Mouse (Mus musculus): ENCODE measurements around the gene Atad3a. TPM values are rescaled to one million over a fixed set of nuclear protein-coding genes. Genes with fewer than 3 reads are reported as not detected.

Atad3a gene
- polyA plus RNA-seq, 1 experiment from 2014 or later = 87.7 TPM

- peaks cover 58% of the 10 kb centered on the region for H3K4me1 ChIP-seq
- H3K27ac ChIP-seq (replicated peaks) = peak overlapping the region; percentile 61
- peak overlapping the region; percentile 50 for H3K4me3 ChIP-seq
- H3K36me3 ChIP-seq = no peaks in the 10 kb centered on the region
- WGBS = 48% methylated on average over 9 of the region's 9 CpGs
- no peaks in the 10 kb centered on the region for H3K9me3 ChIP-seq
- peak overlapping the region; percentile 78 for H3K4me2 ChIP-seq
- peak overlapping the region; percentile 74 for H3K9ac ChIP-seq
- no peak for ATAC-seq (ENCODE audit: extremely low read depth, insufficient number of reproducible peaks, low FRiP score, low TSS enrichment)
- peaks cover 46% of the 10 kb centered on the region for H3K27me3 ChIP-seq (replicated peaks)
Observed at GRCm38 (mm10) chr4:155774971-155775740, 14.3 kb upstream of the Atad3a start.

GRCm38 (mm10) chr4:155774280-155774754 is 13.4 kb upstream of the Atad3a start, which contains the start of gene Vwa1:
TSS of gene Vwa1 (minus strand) at chr4:155774698.
- 1% methylated on average over 35 of the region's 35 CpGs for WGBS
- Histone ChIP-seq H3K9ac (peak within 1 kb of the TSS; percentile 74), H3K4me1 (peaks cover 57% of the 10 kb centered on the region), H3K36me3 (no peaks in the 10 kb centered on the region), H3K4me3 (peak within 1 kb of the TSS; percentile 50), H3K27me3 (replicated peaks) (peaks cover 46% of the 10 kb centered on the region), H3K4me2 (peak within 1 kb of the TSS; percentile 78), H3K9me3 (no peaks in the 10 kb centered on the region), H3K27ac (replicated peaks) (peak within 1 kb of the TSS; percentile 61)
- peak; percentile 49; the same call in 1 of the 2 replicates for ATAC-seq (ENCODE audit: extremely low read depth, insufficient number of reproducible peaks, low FRiP score, low TSS enrichment)

GRCm38 (mm10) chr4:155773335-155774078 is 12.6 kb upstream of the Atad3a start:
- Histone ChIP-seq H3K27me3 (replicated peaks) (peaks cover 46% of the 10 kb centered on the region), H3K36me3 (no peaks in the 10 kb centered on the region), H3K4me2 (peak overlapping the region; percentile 78), H3K27ac (replicated peaks) (no peak overlapping the region), H3K4me1 (peaks cover 56% of the 10 kb centered on the region), H3K9me3 (no peaks in the 10 kb centered on the region), H3K9ac (peak overlapping the region; percentile 74), H3K4me3 (peak overlapping the region; percentile 50)
- ATAC-seq (ENCODE audit: extremely low read depth, insufficient number of reproducible peaks, low FRiP score, low TSS enrichment) = no peak
- 34% methylated on average over 5 of the region's 5 CpGs for WGBS

GRCm38 (mm10) chr4:155772786-155773185 is 11.9 kb upstream of the Atad3a start:
- no peaks in the 10 kb centered on the region for H3K36me3 ChIP-seq
- H3K9ac ChIP-seq = no peak overlapping the region
- no peaks in the 10 kb centered on the region for H3K9me3 ChIP-seq
- peaks cover 46% of the 10 kb centered on the region for H3K27me3 ChIP-seq (replicated peaks)
- no peak overlapping the region for H3K27ac ChIP-seq (replicated peaks)
- H3K4me3 ChIP-seq = no peak overlapping the region
- H3K4me1 ChIP-seq = peaks cover 52% of the 10 kb centered on the region
- WGBS = 76% methylated on average over 13 of the region's 13 CpGs
- no peak for ATAC-seq (ENCODE audit: extremely low read depth, insufficient number of reproducible peaks, low FRiP score, low TSS enrichment)
- no peak overlapping the region for H3K4me2 ChIP-seq

GRCm38 (mm10) chr4:155771706-155772105 is 10.8 kb upstream of the Atad3a start:
- H3K9ac ChIP-seq = no peak overlapping the region
- peaks cover 41% of the 10 kb centered on the region for H3K4me1 ChIP-seq
- no peak overlapping the region for H3K4me3 ChIP-seq
- H3K27me3 ChIP-seq (replicated peaks) = peaks cover 46% of the 10 kb centered on the region
- 65% methylated on average over 2 of the region's 2 CpGs for WGBS
- no peak overlapping the region for H3K4me2 ChIP-seq
- ATAC-seq (ENCODE audit: extremely low read depth, insufficient number of reproducible peaks, low FRiP score, low TSS enrichment) = no peak
- H3K27ac ChIP-seq (replicated peaks) = no peak overlapping the region
- no peaks in the 10 kb centered on the region for H3K9me3 ChIP-seq
- no peaks in the 10 kb centered on the region for H3K36me3 ChIP-seq

- 39% methylated on average over 24 of the region's 24 CpGs for WGBS
- H3K4me3 ChIP-seq = peak overlapping the region; percentile 67
- H3K36me3 ChIP-seq = no peaks in the 10 kb centered on the region
- peak overlapping the region; percentile 92 for H3K9ac ChIP-seq
- no peak for ATAC-seq (ENCODE audit: extremely low read depth, insufficient number of reproducible peaks, low FRiP score, low TSS enrichment)
- peaks cover 32% of the 10 kb centered on the region for H3K4me1 ChIP-seq
- no peak overlapping the region for H3K27ac ChIP-seq (replicated peaks)
- H3K27me3 ChIP-seq (replicated peaks) = peaks cover 46% of the 10 kb centered on the region
- peak overlapping the region; percentile 92 for H3K4me2 ChIP-seq
- no peaks in the 10 kb centered on the region for H3K9me3 ChIP-seq
Observed at GRCm38 (mm10) chr4:155770626-155771025, 9.7 kb upstream of the Atad3a start.

- H3K36me3 ChIP-seq = no peaks in the 10 kb centered on the region
- peak; percentile 77 for ATAC-seq (ENCODE audit: extremely low read depth, insufficient number of reproducible peaks, low FRiP score, low TSS enrichment)
- H3K27ac ChIP-seq (replicated peaks) = peak overlapping the region; percentile 78
- no peaks in the 10 kb centered on the region for H3K9me3 ChIP-seq
- peaks cover 26% of the 10 kb centered on the region for H3K4me1 ChIP-seq
- WGBS = under 1% methylated on average over 39 of the region's 39 CpGs
- H3K9ac ChIP-seq = peak overlapping the region; percentile 92
- H3K4me2 ChIP-seq = peak overlapping the region; percentile 92
- peak overlapping the region; percentile 67 for H3K4me3 ChIP-seq
- peaks cover 40% of the 10 kb centered on the region for H3K27me3 ChIP-seq (replicated peaks)
Observed at GRCm38 (mm10) chr4:155769880-155770512, 9.1 kb upstream of the Atad3a start.

- H3K27ac ChIP-seq (replicated peaks) = no peak overlapping the region
Observed at GRCm38 (mm10) chr4:155769496-155769879, 8.6 kb upstream of the Atad3a start.

GRCm38 (mm10) chr4:155762357-155762756 is 1.5 kb upstream of the Atad3a start:
- Histone ChIP-seq H3K27ac (replicated peaks) (no peak overlapping the region), H3K9ac (no peak overlapping the region), H3K4me3 (no peak overlapping the region; the same call in 1 of the 2 replicates), H3K36me3 (0 out of 2 replicates have a peak, but pooled peaks cover 3% of the 10 kb centered on the region), H3K27me3 (replicated peaks) (no peaks in the 10 kb centered on the region), H3K4me2 (peak overlapping the region; percentile 99), H3K4me1 (peaks cover 40% of the 10 kb centered on the region), H3K9me3 (no peaks in the 10 kb centered on the region)
- WGBS = 80% methylated on average over 3 of the region's 3 CpGs
- no peak for ATAC-seq (ENCODE audit: extremely low read depth, insufficient number of reproducible peaks, low FRiP score, low TSS enrichment)

More at GRCm38 (mm10) chr4:155769496-155769879, 8.6 kb upstream of the Atad3a start:
- Histone ChIP-seq H3K9ac (peak overlapping the region; percentile 92), H3K36me3 (no peaks in the 10 kb centered on the region), H3K27me3 (replicated peaks) (peaks cover 39% of the 10 kb centered on the region), H3K4me1 (peaks cover 21% of the 10 kb centered on the region), H3K4me3 (peak overlapping the region; percentile 67), H3K9me3 (no peaks in the 10 kb centered on the region), H3K4me2 (peak overlapping the region; percentile 92)
- ATAC-seq (ENCODE audit: extremely low read depth, insufficient number of reproducible peaks, low FRiP score, low TSS enrichment) = no peak
- WGBS = 63% methylated on average over 5 of the region's 5 CpGs

GRCm38 (mm10) chr4:155761356-155762099 is 635 bp upstream of the Atad3a start:
- WGBS = 2% methylated on average over 28 of the region's 28 CpGs
- Histone ChIP-seq H3K4me1 (peaks cover 47% of the 10 kb centered on the region), H3K27ac (replicated peaks) (peak overlapping the region; percentile 63), H3K27me3 (replicated peaks) (no peaks in the 10 kb centered on the region), H3K4me2 (peak overlapping the region; percentile 99), H3K4me3 (peak overlapping the region; percentile 92), H3K36me3 (peaks cover 11% of the 10 kb centered on the region), H3K9ac (peak overlapping the region; percentile 92), H3K9me3 (no peaks in the 10 kb centered on the region)
- ATAC-seq (ENCODE audit: extremely low read depth, insufficient number of reproducible peaks, low FRiP score, low TSS enrichment) = no peak
